Comparison of ENCODE assay signal across 10 mouse cellular contexts in the genomic region with DNA sequence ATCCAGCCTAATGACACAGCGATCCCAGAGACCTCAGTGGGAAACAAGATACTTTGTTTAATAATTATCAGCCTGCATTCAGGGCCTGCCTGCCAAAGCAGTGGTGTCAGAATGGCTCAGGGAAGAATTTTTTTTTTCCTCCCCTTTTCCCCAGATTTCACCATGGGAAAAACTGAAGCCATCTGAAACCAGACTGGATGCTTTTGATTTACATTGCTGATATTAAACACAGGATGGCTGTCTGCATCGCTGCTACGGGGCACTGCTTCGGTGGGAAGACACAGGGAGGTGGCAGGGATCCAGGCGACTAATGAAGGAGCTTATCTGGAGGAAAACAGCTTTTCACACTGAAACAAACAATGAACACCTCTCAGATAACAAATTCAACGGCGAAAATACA.
DNase-seq lines count a peak whose midpoint lies in the region; ATAC-seq and TF ChIP-seq lines count a peak whose summit lies in the region.
"Had no signal": no experiment of that assay in that cellular context is flagged by ENCODE, and none has a peak within 500 bp of the region (broad histone marks: within the 10 kb centered on the region; RNA-seq: fewer than 3 reads in every experiment).

No protein-coding gene starts in this region.

- no peak for TF ChIP-seq POLR2A in brain, embryonic 14.5 days (IDR thresholded peaks at IDR 0.05; ENCODE audit: borderline replicate concordance, extremely low read depth, insufficient read depth, insufficient read length, poor library complexity, severe bottlenecking)

- no peaks in the 10 kb centered on the region for H3K9me3 ChIP-seq in hindbrain, embryonic 12.5 days (replicated peaks)
- no peaks in the 10 kb centered on the region for H3K9me3 ChIP-seq in limb, embryonic 13.5 days

- 19% methylated on average over 7 of the region's 7 CpGs for WGBS in hindbrain, embryonic 12.5 days
- WGBS in limb, embryonic 13.5 days = 18% methylated on average over 7 of the region's 7 CpGs

- TF ChIP-seq CTCF in brain, embryonic 14.5 days (IDR thresholded peaks at IDR 0.05; ENCODE audit: borderline replicate concordance, extremely low read depth, insufficient read depth, insufficient read length) = no peak

- DNase-seq in cerebellum, postnatal 10 days = peak; percentile 84 to 89
- no peak for DNase-seq in cerebellum, adult 18-20 months
- DNase-seq in brain, embryonic 14.5 days (ENCODE audit: low read depth) = peak; percentile 96
- DNase-seq in yolk sac, embryonic 10.5 days (ENCODE audit: low spot score) = no peak
- no peak for DNase-seq in natural killer cell, adult 2 months (ENCODE audit: low spot score in 2 of 2)
- DNase-seq in liver = no peak
- DNase-seq: embryo, embryonic 11 days; heart, postnatal 4 days had no signal

- H3K27ac ChIP-seq in hindbrain, embryonic 12.5 days = peak overlapping the region; percentile 88
- H3K27ac ChIP-seq in limb, embryonic 13.5 days = peak overlapping the region; percentile 90; the same call in 1 of the 2 replicates

- no peak overlapping the region for H3K4me3 ChIP-seq in hindbrain, embryonic 12.5 days
- H3K4me3 ChIP-seq in limb, embryonic 13.5 days = no peak overlapping the region

- no peaks in the 10 kb centered on the region; the same call in 1 of the 2 replicates for H3K27me3 ChIP-seq in hindbrain, embryonic 12.5 days
- H3K27me3 ChIP-seq in limb, embryonic 13.5 days = peaks cover 8% of the 10 kb centered on the region

- peaks cover 24% of the 10 kb centered on the region for H3K4me1 ChIP-seq in hindbrain, embryonic 12.5 days
- H3K4me1 ChIP-seq in limb, embryonic 13.5 days = peaks cover 30% of the 10 kb centered on the region

- H3K36me3 ChIP-seq in hindbrain, embryonic 12.5 days = no peaks in the 10 kb centered on the region
- H3K36me3 ChIP-seq in limb, embryonic 13.5 days = no peaks in the 10 kb centered on the region

- ATAC-seq in hindbrain, embryonic 12.5 days (ENCODE audit: low FRiP score) = no peak
- no peak for ATAC-seq in limb, embryonic 13.5 days (ENCODE audit: low FRiP score, low read depth)

- no peak overlapping the region for H3K4me2 ChIP-seq in hindbrain, embryonic 12.5 days (replicated peaks)
- peak overlapping the region; percentile 41 for H3K4me2 ChIP-seq in limb, embryonic 13.5 days (replicated peaks)

- no peak overlapping the region for H3K9ac ChIP-seq in hindbrain, embryonic 12.5 days
- H3K9ac ChIP-seq in limb, embryonic 13.5 days = no peak overlapping the region

Comparison
In these comparisons a context has a peak if more than half of its experiments do, and no peak if none do; other contexts are left out.
1. DNase-seq: peak in cerebellum, postnatal 10 days (2 of 2) and brain, embryonic 14.5 days (single experiment); none in cerebellum, adult 18-20 months (0 of 2), yolk sac, embryonic 10.5 days (single experiment), natural killer cell, adult 2 months (0 of 2) and liver (single experiment).